Mouse (Mus musculus): ENCODE data around the gene Adarb2.

DNA sequence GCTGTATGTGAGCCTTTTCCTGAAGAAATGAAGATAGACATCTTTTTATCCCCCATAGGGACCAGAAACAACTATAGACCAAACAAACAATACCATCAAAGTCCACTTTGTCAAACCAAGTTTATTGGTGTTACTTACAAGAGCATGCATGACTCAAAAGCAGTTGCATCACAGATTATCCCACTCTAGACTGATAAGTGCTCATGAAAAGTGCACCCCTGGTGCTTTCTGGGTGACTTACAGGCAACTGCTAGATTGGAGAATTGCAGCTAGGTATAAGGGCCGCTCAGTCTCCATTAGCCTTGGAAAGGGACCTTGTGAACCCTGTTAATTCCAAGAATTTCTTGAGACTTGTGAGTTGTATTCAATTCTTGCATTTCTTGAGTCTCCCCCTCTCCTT is 429.0 kb downstream of the Adarb2 start:
- TF ChIP-seq CTCF (IDR thresholded peaks at IDR 0.05; ENCODE audit: borderline replicate concordance, insufficient read depth, low read length) (no peak), POLR2A (IDR thresholded peaks at IDR 0.05; ENCODE audit: low read depth, low read length) (no peak)

Measured in embryonic fibroblast, embryonic 13.5 days (primary cell).